Mouse (Mus musculus) heart, adult 9 months (tissue): ENCODE measurements around the gene Slc7a6.

Experiments
- DNase-seq, 2 experiments: peaks; one replicate each; pipeline ENCODE4 v3.0.0; 2022; ENCODE audit warnings: low spot score in 2 of 2

Slc7a6 gene

GRCm38 (mm10) chr8:106168356-106169016 lies at the start of gene Slc7a6:
Slc7a6 (plus strand) TSS chr8:106168857.
- peak; percentile 86 to 87 for DNase-seq

- DNase-seq = no peak
These were observed 45.2 kb upstream of the Slc7a6 start for GRCm38 (mm10) chr8:106123443-106123842.

GRCm38 (mm10) chr8:106126055-106126454 lies 42.6 kb upstream of the Slc7a6 start:
- no peak for DNase-seq

- no peak for DNase-seq
These were observed 41.6 kb upstream of the Slc7a6 start for GRCm38 (mm10) chr8:106127054-106127453.

GRCm38 (mm10) chr8:106127882-106128410 lies 40.7 kb upstream of the Slc7a6 start:
- no peak for DNase-seq

GRCm38 (mm10) chr8:106129232-106129930 lies 39.3 kb upstream of the Slc7a6 start:
- DNase-seq = no peak

- no peak for DNase-seq
These were observed 38.7 kb upstream of the Slc7a6 start for GRCm38 (mm10) chr8:106129997-106130396.

GRCm38 (mm10) chr8:106130505-106130904 lies 38.2 kb upstream of the Slc7a6 start:
- no peak for DNase-seq

GRCm38 (mm10) chr8:106131021-106131420 lies 37.6 kb upstream of the Slc7a6 start:
- no peak for DNase-seq

GRCm38 (mm10) chr8:106131488-106132222 lies 37.0 kb upstream of the Slc7a6 start:
- DNase-seq = no peak

GRCm38 (mm10) chr8:106132356-106132755 lies 36.3 kb upstream of the Slc7a6 start:
- DNase-seq = no peak

- DNase-seq = no peak
These were observed 35.1 kb upstream of the Slc7a6 start for GRCm38 (mm10) chr8:106133526-106133925.

- DNase-seq = no peak
These were observed 34.7 kb upstream of the Slc7a6 start for GRCm38 (mm10) chr8:106133946-106134345.

- DNase-seq = no peak
These were observed 33.7 kb upstream of the Slc7a6 start for GRCm38 (mm10) chr8:106134751-106135571.

- no peak for DNase-seq
These were observed 33.0 kb upstream of the Slc7a6 start for GRCm38 (mm10) chr8:106135672-106136071.

- DNase-seq = peak in 1 of 2 experiments; percentile 36
These were observed 32.2 kb upstream of the Slc7a6 start, which contains the start of gene Esrp2 for GRCm38 (mm10) chr8:106136156-106137130. Esrp2 (minus strand) TSS chr8:106136974.

- DNase-seq = no peak
These were observed 31.3 kb upstream of the Slc7a6 start for GRCm38 (mm10) chr8:106137218-106137905.

- DNase-seq = peak; percentile 75 to 78
These were observed 30.7 kb upstream of the Slc7a6 start for GRCm38 (mm10) chr8:106137906-106138477.

- no peak for DNase-seq
These were observed 30.0 kb upstream of the Slc7a6 start for GRCm38 (mm10) chr8:106138616-106139015.
